Mouse (Mus musculus) neural tube, embryonic 12.5 days (tissue): Measurements from ENCODE around the gene D430041D05Rik. TPM values are rescaled to one million over a fixed set of nuclear protein-coding genes. Genes with fewer than 3 reads are reported as not detected.

Experiments used
- ATAC-seq: fragments of 200-750 bp; cut with Nextera tagmentation; 2 replicates; pipeline ENCODE4 v1.8.0; 2017; ENCODE audit warnings: low read depth, mild to moderate bottlenecking, moderate TSS enrichment, moderate library complexity; ENCODE audit not compliant: low FRiP score
- H3K27ac ChIP-seq: fragments of 300-500 bp; sonication (generic); 2 replicates; pipeline ENCODE4 v1.5.1; 2016
- H3K27me3 ChIP-seq: fragments of 300-500 bp; sonication (generic); replicated peaks from 2 replicates; pipeline ENCODE4 v1.6.1; 2016; ENCODE audit warnings: mild to moderate bottlenecking
- H3K36me3 ChIP-seq: fragments of 300-500 bp; sonication (generic); 2 replicates; pipeline ENCODE4 v1.6.1; 2016; ENCODE audit warnings: mild to moderate bottlenecking
- H3K4me1 ChIP-seq: fragments of 300-500 bp; sonication (generic); 2 replicates; pipeline ENCODE4 v1.6.1; 2016
- H3K4me2 ChIP-seq: fragments of 300-500 bp; sonication (generic); replicated peaks from 2 replicates; pipeline ENCODE4 v1.6.1; 2016; ENCODE audit warnings: mild to moderate bottlenecking
- H3K4me3 ChIP-seq: fragments of 300-500 bp; sonication (generic); 2 replicates; pipeline ENCODE4 v1.5.1; 2016
- H3K9ac ChIP-seq: fragments of 300-500 bp; sonication (generic); 2 replicates; pipeline ENCODE4 v1.6.1; 2016; ENCODE audit warnings: mild to moderate bottlenecking
- H3K9me3 ChIP-seq: fragments of 300-500 bp; sonication (generic); 2 replicates; pipeline ENCODE4 v1.6.1; 2016; ENCODE audit warnings: mild to moderate bottlenecking
- WGBS: fragments of 180-500 bp; shearing (Covaris S2); methylation state at CpG from one replicate; pipeline ENCODE4 v1.1.7; 2016; 5-methylcytosine and 5-hydroxymethylcytosine counted together
- polyA plus RNA-seq: library from polyadenylated mRNA; unstranded; fragments of >200 nt; fragmentation: Nextera tagmentation; extraction: Ambion mirVana; gene quantifications from 2 replicates; pipeline ENCODE4 v1.2.1, GENCODE M21; 2016

D430041D05Rik gene
- polyA plus RNA-seq, 1 experiment from 2014 or later = 4.7 TPM

DNA sequence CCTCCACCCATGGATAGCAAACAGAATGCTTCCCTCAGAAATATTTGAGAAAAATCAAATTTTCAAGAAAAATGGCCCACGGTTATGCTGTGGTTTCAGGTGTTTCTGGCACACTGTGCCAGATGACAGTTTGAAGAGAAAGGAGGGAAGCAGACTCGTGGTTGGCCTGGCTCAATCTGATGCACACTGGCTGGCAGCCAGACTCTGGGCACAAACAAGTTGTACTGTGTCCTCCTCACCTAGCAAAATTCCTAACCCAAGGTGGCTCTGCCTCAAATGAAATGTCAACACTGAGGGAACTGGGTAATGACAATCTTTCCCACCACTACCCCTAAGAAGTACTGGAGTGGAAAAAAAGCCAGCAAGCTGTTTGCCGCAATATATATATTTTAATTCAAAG, 15.3 kb upstream of the D430041D05Rik start:
- Histone ChIP-seq H3K36me3 (peaks cover 14% of the 10 kb centered on the region), H3K4me3 (no peak overlapping the region), H3K9ac (no peak overlapping the region), H3K4me2 (no peak overlapping the region), H3K4me1 (no peaks in the 10 kb centered on the region), H3K27ac (no peak overlapping the region), H3K27me3 (no peaks in the 10 kb centered on the region), H3K9me3 (no peaks in the 10 kb centered on the region)
- ATAC-seq = no peak
- 92% methylated on average over 3 of the region's 3 CpGs for WGBS

DNA sequence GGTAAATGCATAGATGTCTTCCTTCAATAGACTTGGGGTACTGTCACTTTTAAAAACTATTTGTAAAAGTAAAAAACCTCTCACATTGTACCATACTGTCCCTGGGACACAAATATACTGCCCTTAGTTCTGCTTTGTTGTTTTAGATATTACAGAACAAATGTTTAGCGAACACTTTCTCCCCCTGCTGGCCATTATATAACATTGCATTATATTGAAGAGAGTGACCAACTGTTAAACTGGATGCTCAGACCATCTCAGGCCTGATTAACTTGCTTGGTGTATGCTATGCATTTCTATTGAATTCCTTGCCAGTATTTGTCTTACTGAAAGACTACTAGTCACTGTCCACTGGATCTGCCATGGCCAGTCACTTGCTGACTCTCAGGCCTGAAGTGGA, 11.4 kb upstream of the D430041D05Rik start:
- Histone ChIP-seq H3K9ac (no peak overlapping the region), H3K9me3 (no peaks in the 10 kb centered on the region), H3K4me3 (no peak overlapping the region), H3K4me1 (no peaks in the 10 kb centered on the region), H3K4me2 (no peak overlapping the region), H3K27me3 (no peaks in the 10 kb centered on the region), H3K36me3 (no peaks in the 10 kb centered on the region; the same call in 1 of the 2 replicates), H3K27ac (no peak overlapping the region)
- 6% methylated on average over 1 of the region's 1 CpGs for WGBS
- ATAC-seq = 0 out of 2 replicates have a peak, but pooled peaks have one; percentile 25

DNA sequence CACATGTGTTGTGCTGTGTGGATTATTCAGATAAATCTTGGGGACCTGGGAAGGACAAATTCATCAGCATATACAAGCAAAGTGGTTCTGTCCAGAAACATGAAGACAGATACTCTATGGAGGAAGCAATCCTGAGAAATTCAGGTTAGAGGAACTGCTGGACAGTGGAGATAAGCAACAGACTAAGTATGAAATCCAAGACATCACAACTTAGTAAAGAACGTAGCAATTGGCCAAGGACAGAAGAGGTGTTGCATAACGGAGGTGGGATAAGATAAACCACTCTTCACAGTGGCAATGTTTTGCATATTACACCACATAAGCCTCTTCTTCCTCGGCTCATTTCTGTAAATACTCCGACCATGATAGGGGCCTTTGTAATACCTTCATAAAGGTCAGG, 10.0 kb upstream of the D430041D05Rik start:
- no peak for ATAC-seq

DNA sequence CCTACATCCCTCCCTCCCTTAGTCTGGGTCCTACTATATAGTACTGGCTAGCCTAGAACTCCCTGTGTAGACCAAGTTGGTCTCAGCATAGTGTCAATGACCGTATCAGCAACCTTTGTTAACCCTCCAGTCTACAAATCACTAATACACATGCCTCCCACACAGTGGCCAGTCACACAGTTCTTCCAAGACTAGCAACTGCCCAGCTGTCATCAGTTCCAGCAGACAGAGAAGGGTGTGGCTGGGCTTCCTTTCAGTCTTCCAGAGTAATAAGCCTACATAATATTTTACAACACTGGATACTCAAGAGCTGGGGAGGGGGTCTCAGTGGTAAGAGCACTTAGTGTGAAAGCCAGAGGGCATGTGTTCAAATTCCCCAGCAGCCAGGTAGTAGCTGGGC, 9.2 kb upstream of the D430041D05Rik start:
- no peaks in the 10 kb centered on the region; the same call in 1 of the 2 replicates for H3K36me3 ChIP-seq
- H3K4me3 ChIP-seq = no peak overlapping the region
- H3K27me3 ChIP-seq = no peaks in the 10 kb centered on the region
- H3K9ac ChIP-seq = no peak overlapping the region
- WGBS = 79% methylated on average over 1 of the region's 1 CpGs
- no peak overlapping the region for H3K4me2 ChIP-seq
- ATAC-seq = no peak
- no peaks in the 10 kb centered on the region for H3K4me1 ChIP-seq
- H3K27ac ChIP-seq = no peak overlapping the region
- no peaks in the 10 kb centered on the region for H3K9me3 ChIP-seq

More for the DNA sequence above, 10.0 kb upstream of the D430041D05Rik start:
- Histone ChIP-seq H3K9ac (no peak overlapping the region), H3K4me3 (no peak overlapping the region), H3K27me3 (no peaks in the 10 kb centered on the region), H3K36me3 (no peaks in the 10 kb centered on the region; the same call in 1 of the 2 replicates), H3K4me2 (no peak overlapping the region), H3K9me3 (no peaks in the 10 kb centered on the region), H3K27ac (no peak overlapping the region), H3K4me1 (no peaks in the 10 kb centered on the region)
- 88% methylated on average over 4 of the region's 4 CpGs for WGBS

DNA sequence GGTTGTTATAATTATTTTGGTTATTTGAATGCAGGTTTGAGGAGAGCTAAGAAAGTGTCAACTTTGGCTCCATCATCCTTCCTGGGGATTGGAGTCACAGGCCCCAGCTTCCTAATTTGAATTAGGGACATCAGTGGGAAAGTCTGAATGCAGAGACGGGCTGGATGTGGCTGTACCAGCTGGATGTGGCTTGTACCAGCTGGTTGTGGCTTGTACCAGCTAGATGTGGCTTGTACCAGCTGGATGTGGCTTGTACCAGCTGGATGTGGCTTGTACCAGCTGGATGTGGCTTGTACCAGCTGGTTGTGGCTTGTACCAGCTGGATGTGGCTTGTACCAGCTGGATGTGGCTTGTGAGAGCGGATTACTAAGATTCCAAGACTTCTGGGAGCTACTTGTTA, 8.6 kb upstream of the D430041D05Rik start:
- H3K4me3 ChIP-seq = no peak overlapping the region
- H3K36me3 ChIP-seq = no peaks in the 10 kb centered on the region
- ATAC-seq = no peak
- H3K27ac ChIP-seq = no peak overlapping the region
- WGBS = 80% methylated on average over 2 of the region's 2 CpGs
- H3K27me3 ChIP-seq = no peaks in the 10 kb centered on the region
- no peaks in the 10 kb centered on the region for H3K4me1 ChIP-seq
- H3K4me2 ChIP-seq = no peak overlapping the region
- H3K9ac ChIP-seq = no peak overlapping the region
- H3K9me3 ChIP-seq = no peaks in the 10 kb centered on the region

DNA sequence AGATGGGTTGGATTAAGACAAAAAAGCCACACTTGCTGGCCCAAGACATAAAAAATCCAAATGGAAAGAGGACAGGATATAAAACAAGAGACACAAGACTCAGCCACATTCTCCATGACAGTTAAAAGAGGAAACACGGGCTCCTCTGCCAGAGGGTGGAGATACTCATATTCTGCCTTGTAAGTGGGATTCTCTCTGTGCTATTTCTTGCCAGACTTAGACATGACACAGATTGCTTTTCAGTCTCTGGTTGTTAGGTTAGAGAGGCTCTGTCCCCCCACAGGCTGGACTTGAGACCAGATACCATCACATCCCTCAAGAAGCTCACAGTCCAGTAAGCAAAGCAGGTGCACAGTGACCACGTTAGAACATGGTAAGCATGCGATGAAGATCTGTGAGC, 2.2 kb upstream of the D430041D05Rik start:
- Histone ChIP-seq H3K27me3 (peaks cover 18% of the 10 kb centered on the region), H3K9me3 (no peaks in the 10 kb centered on the region), H3K36me3 (no peaks in the 10 kb centered on the region), H3K27ac (no peak overlapping the region), H3K4me1 (0 out of 2 replicates have a peak, but pooled peaks cover 4% of the 10 kb centered on the region), H3K4me3 (no peak overlapping the region), H3K4me2 (no peak overlapping the region), H3K9ac (no peak overlapping the region)
- WGBS = 83% methylated on average over 3 of the region's 3 CpGs
- no peak for ATAC-seq

DNA sequence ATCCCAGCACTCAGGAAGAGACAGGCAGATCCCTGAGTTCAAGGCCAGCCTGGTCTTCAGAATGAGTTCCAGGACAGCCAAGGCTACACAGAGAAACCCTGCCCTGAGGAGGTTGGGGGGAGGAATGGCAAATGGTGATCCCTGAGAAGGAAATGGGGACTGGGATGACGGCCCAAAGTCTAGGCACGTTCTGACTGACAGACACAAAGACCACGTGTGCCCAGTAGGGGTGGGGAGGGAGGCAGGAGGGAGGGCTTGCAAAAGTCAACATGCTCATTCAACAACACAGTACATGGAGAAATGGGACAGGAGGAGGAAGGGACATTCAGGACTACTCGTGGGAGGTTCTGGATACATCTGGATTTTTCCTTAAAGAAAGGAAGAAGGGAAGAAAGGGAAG, 1.7 kb upstream of the D430041D05Rik start:
- Histone ChIP-seq H3K9me3 (no peaks in the 10 kb centered on the region), H3K4me2 (no peak overlapping the region), H3K9ac (no peak overlapping the region), H3K4me3 (no peak overlapping the region), H3K27ac (no peak overlapping the region), H3K4me1 (0 out of 2 replicates have a peak, but pooled peaks cover 4% of the 10 kb centered on the region), H3K36me3 (no peaks in the 10 kb centered on the region), H3K27me3 (peaks cover 22% of the 10 kb centered on the region)
- 50% methylated on average over 4 of the region's 4 CpGs for WGBS
- no peak for ATAC-seq

DNA sequence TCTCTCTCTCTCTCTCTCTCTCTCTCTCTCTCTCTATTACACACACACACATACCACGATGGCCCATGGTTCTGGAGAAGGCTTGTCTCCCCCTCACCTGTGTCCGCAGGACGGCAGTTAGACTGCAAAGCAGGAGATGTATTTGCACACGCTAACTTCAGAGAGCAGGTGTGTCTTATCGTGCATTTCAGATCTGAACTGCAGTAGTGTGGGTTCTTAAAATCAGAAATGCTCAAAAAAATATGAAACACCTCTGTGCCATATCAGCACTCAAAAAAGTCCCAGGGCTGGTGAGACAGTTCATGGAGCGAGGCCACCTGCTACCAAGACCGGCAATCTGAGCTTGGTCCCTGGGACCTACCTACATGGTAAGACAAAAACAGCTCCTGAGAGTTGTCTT, 993 bp upstream of the D430041D05Rik start:
- ATAC-seq = no peak
- WGBS = 91% methylated on average over 7 of the region's 7 CpGs
- no peaks in the 10 kb centered on the region for H3K9me3 ChIP-seq
- H3K4me3 ChIP-seq = no peak overlapping the region
- no peak overlapping the region for H3K27ac ChIP-seq
- no peaks in the 10 kb centered on the region for H3K36me3 ChIP-seq
- peaks cover 28% of the 10 kb centered on the region for H3K27me3 ChIP-seq
- no peak overlapping the region for H3K4me2 ChIP-seq
- H3K9ac ChIP-seq = no peak overlapping the region
- peaks cover 7% of the 10 kb centered on the region; the same call in 1 of the 2 replicates for H3K4me1 ChIP-seq

DNA sequence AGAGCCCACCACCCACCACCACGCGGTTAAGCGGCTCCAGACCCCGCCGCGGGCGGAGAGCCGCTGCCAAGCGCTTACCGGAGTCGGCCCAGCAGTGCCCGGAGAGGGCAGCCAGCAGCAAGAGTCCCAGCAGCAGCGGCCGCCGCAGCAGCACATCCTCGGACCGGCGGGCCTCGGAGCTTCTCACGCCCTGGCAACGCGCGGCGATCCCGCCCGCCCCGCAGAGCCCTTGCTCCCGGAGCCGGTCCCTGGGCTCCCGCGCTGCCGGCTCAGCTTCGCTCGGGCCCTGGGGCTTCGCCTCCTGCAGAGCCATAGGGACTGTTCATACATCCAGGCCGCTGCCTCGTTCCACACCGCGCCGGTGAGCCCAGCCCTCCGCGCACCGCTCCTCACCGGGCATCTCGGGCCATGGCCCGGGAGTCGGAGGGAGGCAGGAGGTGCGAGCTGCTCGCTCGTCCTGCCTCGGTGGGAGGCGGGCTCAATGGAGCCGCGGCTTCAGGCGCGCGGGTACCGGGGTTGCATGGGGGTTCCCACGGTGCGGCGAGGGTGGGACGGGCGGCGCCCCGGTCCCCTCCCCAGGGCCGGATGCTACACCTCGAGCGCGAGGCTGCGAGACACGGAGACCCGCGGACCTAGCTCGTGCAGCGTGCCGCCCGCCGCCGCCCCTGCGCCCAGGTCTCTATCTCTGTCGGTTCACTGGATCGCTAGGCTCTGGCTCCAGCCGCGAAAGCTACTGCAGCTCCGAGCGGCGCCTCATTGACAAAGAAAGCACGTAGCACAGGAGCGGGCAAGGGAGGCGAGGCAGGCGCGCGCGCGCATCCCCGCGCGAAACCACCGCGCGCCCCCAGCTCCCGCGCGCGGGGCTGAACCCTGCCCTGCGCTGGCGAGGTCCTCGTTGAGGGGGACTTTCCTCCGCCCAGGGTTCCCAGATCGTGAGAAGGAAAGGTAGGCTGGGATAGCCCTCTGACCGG, 677 bp downstream of the D430041D05Rik start:
- H3K27ac ChIP-seq = peak overlapping the region; percentile 67
- no peaks in the 10 kb centered on the region for H3K9me3 ChIP-seq
- peaks cover 7% of the 10 kb centered on the region; the same call in 1 of the 2 replicates for H3K4me1 ChIP-seq
- H3K36me3 ChIP-seq = no peaks in the 10 kb centered on the region
- peak; percentile 89 for ATAC-seq
- peak overlapping the region; percentile 79 for H3K9ac ChIP-seq
- H3K27me3 ChIP-seq = peaks cover 28% of the 10 kb centered on the region
- under 1% methylated on average over 111 of the region's 111 CpGs for WGBS
- peak overlapping the region; percentile 96 for H3K4me2 ChIP-seq
- peak overlapping the region; percentile 73 for H3K4me3 ChIP-seq

DNA sequence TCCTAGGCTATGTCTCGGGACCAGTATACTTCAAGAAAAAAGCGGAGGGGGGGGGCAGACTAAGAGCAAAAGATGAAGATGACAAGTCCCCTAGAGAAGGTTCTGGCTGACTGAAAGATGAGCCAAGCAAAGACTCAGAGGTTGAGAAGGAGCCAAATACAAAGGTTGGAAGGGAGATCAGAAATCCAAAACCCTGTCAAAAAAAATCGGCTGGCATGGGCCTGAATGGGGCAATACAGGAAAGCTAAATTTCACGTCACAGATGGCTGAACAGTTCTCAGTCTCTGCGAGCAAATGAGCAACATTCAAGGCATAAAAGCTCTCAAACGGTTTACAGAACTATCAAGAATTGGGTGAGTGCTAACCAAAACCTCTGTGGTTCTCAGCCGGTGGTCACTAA, 2.5 kb downstream of the D430041D05Rik start:
- H3K27ac ChIP-seq = no peak overlapping the region
- H3K9me3 ChIP-seq = no peaks in the 10 kb centered on the region
- no peak for ATAC-seq
- H3K4me1 ChIP-seq = peaks cover 7% of the 10 kb centered on the region; the same call in 1 of the 2 replicates
- H3K36me3 ChIP-seq = no peaks in the 10 kb centered on the region
- peaks cover 28% of the 10 kb centered on the region for H3K27me3 ChIP-seq
- no peak overlapping the region for H3K4me3 ChIP-seq
- H3K9ac ChIP-seq = no peak overlapping the region
- peak overlapping the region; percentile 96 for H3K4me2 ChIP-seq
- 76% methylated on average over 7 of the region's 7 CpGs for WGBS

DNA sequence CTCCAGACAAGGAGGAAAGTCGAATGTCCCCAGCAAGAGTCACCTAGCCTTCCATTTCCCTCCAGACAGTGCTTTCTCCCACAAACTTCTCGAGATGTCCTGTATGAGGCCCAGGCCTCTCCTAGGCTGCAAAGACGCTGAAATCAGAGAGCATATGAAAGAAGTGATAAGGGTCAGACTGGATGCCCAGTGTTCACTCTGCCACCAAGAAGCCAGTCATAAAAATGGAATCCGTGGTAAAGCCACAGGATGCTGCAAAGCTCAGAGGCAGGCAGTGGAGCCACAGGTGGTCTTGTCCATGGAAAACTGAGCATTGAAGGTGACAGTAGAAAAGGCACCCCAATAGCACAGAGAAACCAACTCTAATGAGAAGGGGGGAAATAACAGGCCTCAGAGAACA, 2.9 kb downstream of the D430041D05Rik start:
- Histone ChIP-seq H3K4me3 (no peak overlapping the region), H3K27me3 (peaks cover 28% of the 10 kb centered on the region), H3K9me3 (no peaks in the 10 kb centered on the region), H3K4me2 (peak overlapping the region; percentile 96; the same call in 1 of the 2 replicates), H3K27ac (no peak overlapping the region), H3K4me1 (peaks cover 7% of the 10 kb centered on the region; the same call in 1 of the 2 replicates), H3K9ac (no peak overlapping the region), H3K36me3 (no peaks in the 10 kb centered on the region)
- ATAC-seq = no peak
- 62% methylated on average over 4 of the region's 4 CpGs for WGBS

DNA sequence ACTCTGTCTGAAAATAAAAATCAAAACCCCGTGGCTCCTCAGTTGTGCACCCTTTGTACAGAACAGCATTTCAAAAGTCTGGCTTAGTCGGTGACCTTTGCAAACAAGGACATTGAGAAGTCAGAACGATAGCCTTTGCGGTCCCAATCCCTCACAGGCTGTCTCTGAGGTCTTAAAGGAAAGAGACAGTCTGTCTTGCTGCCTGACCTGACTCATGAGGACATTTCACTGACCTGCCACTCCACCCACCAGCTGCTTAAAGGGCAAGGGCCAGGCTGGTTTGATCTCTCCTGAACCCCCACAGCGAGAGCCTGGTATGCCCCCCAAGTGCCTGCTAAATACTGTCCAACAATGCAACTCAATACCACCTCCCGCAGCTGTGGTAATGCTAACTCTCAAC, 6.8 kb downstream of the D430041D05Rik start:
- no peak for ATAC-seq
- H3K27me3 ChIP-seq = peaks cover 13% of the 10 kb centered on the region; the same call in 1 of the 2 replicates
- H3K4me2 ChIP-seq = no peak overlapping the region
- no peak overlapping the region for H3K27ac ChIP-seq
- H3K36me3 ChIP-seq = no peaks in the 10 kb centered on the region
- peaks cover 4% of the 10 kb centered on the region; the same call in 1 of the 2 replicates for H3K4me1 ChIP-seq
- no peak overlapping the region for H3K4me3 ChIP-seq
- H3K9ac ChIP-seq = no peak overlapping the region
- no peaks in the 10 kb centered on the region for H3K9me3 ChIP-seq
- WGBS = 89% methylated on average over 6 of the region's 6 CpGs
